Mouse (Mus musculus): ENCODE measurements at regions not wholly inside any gene's neighbourhood (a gene's known extent, or its start where the extent isn't known, plus 50 kb on each side); places are given as distances from the start of the nearest gene placed in this dataset.
A peak's percentile ranks its signal among the peaks of the same experiment; 100 is the strongest.
"Not testable (repeated sequence)": the region's sequence is repeated elsewhere in the genome, so short reads cannot be mapped to it uniquely, and the experiment has no call there.

DNA sequence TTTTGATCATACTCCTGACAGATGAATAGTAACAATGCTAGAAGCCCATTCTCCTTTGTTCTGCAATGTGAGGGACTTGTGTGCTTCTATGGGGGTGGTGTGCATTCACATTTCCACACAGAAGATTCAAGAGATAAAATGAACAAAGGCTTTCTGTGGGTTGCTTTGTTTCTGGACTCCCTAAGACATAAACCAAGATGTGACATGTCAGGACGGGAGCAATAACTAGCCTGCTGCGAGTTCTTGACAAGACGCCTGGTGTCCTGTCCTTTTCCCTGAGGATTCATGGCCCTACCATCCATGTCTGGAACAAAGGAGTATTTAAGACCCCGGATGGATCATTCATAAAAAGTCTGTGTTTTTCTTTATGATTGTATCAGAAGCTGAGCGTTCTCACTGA lies 874.7 kb downstream of the Robo1 start:
- DNase-seq (ENCODE audit: low spot score in 2 of 2): no peak

- no peak for DNase-seq (ENCODE audit: low spot score in 2 of 2)
Measured at GRCm38 (mm10) chr16:73182258-73182657, 874.2 kb downstream of the Robo1 start.

DNA sequence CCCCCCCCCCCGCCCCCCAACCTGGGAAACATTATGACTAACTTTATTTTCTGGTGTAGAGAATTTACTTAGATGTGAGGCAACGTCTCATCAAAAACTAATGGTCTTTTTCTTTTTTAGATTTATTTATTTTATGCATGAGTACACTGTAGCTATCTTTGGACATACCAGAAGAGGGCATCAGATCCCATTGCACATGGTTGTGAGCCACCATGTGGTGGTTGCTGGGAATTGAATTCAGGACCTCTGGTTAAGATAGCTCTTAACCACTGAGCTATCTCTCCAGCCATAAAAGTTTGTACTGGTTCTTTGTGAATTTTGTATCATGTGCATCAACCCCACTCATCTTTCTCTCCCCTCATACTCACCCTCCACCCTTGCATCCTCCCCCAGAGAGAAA lies 847.3 kb downstream of the Robo1 start:
- no peak for DNase-seq (ENCODE audit: low spot score in 2 of 2)

GRCm38 (mm10) chr16:73127927-73128326 lies 819.8 kb downstream of the Robo1 start:
- not testable (repeated sequence) for DNase-seq (ENCODE audit: low spot score in 2 of 2)

DNA sequence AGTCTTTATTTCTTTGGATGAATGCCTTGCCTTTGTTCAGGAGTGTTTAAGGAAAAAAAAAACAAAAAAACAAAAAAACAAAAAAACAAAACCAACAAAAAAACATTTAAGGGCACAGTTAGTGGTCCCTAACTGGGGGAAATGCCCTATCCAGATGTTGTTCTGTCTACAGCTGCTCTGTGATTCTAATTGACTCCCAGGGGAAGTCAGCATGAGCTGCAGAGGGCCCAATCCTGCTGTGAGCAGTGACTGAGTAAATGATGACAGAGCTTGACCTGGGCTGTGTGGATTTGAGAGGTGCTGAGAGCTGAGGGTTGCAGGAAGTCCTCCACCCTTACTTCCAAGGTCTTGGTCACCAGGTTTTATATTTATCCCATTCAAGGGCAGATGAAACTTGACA lies 812.5 kb downstream of the Robo1 start:
- DNase-seq (ENCODE audit: low spot score in 2 of 2): no peak

DNA sequence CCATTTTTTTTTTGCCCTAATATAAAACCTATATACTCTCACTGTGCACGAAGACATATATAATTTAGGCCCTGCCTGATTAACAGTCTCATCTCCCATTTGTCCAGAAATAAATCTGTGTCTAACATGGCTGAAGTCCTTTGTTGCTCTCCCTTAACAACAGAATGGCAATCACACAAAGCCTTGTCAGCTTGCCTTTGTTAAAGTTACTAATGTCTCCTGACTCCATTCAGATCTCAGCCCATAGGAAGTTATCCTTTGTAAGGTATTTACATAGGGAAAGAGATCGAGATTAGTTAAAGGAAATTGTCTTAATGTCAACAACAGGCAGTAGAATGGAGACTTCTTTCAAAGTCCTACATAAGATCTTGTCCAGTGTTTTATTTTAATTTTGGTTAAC lies 809.2 kb downstream of the Robo1 start:
- DNase-seq (ENCODE audit: low spot score in 2 of 2): no peak

GRCm38 (mm10) chr16:73108021-73108452 lies 799.9 kb downstream of the Robo1 start:
- DNase-seq (ENCODE audit: low spot score in 2 of 2): no peak

DNA sequence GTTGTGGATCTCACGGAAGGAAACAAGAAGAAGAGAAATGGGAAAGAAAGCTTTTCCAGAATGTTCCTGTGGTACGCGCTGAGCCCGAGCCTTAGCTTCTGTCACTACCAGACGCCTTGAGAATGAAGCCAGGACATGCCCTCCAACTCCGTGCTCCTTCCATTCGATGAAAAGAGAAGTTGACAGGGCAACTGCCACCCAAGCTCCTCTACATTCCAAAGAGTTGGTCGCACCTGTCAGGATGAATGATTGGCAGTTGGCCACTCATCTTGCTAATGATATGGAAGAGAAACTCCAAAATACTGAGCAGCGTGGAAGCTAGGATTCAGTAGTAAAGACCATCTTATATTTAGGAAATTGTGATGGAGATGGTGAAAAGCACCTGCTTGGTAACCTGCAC lies 799.5 kb downstream of the Robo1 start:
- DNase-seq (ENCODE audit: low spot score in 2 of 2): no peak

DNA sequence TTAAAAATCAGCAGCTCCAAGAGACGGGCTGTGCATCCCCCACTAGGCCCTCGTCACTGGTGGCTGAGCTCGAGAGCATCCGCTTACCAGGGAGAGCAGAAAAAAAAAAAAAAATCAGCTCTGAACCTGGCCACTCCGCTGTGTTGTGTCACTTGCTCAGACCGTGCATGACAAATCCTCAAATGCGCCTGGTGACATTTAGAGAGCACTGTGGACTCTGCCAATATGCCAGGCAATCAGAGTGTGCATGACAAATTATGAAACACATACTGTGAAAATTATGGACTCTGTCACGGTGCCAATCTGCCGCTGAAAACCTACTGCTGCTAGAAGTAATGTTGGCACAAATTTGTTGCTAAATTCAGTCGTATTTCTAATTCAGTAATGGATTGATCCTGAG lies 797.4 kb downstream of the Robo1 start:
- DNase-seq (ENCODE audit: low spot score in 2 of 2): peak; percentile 28 to 33

DNA sequence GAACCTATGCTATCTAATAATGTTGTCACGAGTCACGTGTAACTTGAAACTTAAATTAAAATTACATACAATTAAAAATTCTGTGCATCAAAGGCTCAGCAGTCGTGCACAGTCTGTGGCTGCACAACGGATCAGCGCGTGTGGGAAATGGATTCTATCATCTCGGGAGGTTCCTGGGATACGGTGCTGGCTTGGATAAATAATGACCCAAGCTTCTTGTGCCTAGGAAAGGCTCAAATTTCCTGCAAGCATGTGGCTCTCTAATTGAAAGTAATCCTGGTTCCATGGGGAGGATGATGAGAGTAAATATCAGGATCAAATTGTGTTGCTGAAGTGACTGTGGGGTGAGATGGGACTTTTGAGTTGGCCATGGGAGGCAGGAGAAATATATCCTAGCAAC lies 792.2 kb downstream of the Robo1 start:
- no peak for DNase-seq (ENCODE audit: low spot score in 2 of 2)

DNA sequence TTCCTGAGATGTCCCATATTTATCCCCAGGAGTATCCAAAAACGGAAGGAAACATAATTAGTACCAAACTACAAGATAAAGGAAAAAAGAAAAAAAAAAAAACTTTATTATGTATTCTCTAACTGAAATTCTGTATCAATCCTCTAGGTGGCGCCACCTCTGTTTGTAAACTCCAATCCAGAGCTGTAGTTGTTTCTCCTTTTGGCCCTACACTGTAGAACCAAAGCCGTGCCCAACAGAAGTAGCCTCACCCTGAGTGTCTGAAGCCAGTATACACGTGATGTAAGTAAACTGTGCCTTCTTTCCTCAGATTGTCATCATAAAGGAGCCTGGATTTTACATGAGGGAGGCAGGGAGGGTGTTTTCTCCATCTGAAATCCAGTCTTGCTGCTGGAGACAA lies 790.7 kb downstream of the Robo1 start:
- peak in 1 of 2 experiments; percentile 25 for DNase-seq (ENCODE audit: low spot score in 2 of 2)

- no peak for DNase-seq (ENCODE audit: low spot score in 2 of 2)
Measured at GRCm38 (mm10) chr16:73097176-73097575, 789.1 kb downstream of the Robo1 start.

GRCm38 (mm10) chr16:73096091-73097083 lies 788.3 kb downstream of the Robo1 start:
- no peak for DNase-seq (ENCODE audit: low spot score in 2 of 2)

All from left cerebral cortex, adult 18-20 months (tissue).